Mouse (Mus musculus) cortical plate, adult 2 months (tissue): ENCODE data around the gene Cacna1h.

Experiments used
- CTCF ChIP-seq: fragments of 200-500 bp; IDR thresholded peaks from 2 replicates; pipeline ENCODE4 v1.5.1; 2011; ENCODE audit warnings: mild to moderate bottlenecking, control low read depth, low read length; ENCODE audit not compliant: insufficient read depth; ENCODE audit errors: extremely low read depth
- POLR2A ChIP-seq: fragments of 200-500 bp; IDR thresholded peaks from 2 replicates; pipeline ENCODE4 v1.6.1; 2011; ENCODE audit warnings: mild to moderate bottlenecking, low read length, control low read depth; ENCODE audit not compliant: insufficient read depth; ENCODE audit errors: extremely low read depth

DNA sequence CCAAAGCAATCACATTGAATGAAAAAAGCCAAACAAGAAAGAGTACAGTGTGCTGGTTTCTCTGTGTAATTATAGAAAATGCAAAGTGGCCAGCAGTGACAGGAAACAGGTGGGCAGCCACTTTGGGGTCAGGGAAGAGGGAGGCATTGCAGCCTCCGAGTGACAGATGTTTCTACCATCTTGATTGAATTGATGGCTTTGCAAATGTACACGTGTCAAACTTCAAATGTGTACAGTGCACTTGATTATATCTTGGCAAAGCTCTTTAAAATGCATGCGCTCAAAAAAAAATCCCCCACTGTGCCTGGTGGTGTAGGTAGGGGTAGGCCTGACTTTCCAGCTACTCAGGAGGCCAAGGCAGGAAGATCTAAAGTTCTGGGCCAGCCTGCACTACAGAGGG lies 9.3 kb upstream of the Cacna1h start:
- no peak for TF ChIP-seq CTCF
- TF ChIP-seq POLR2A = no peak
